17 mouse cellular contexts compared by ENCODE assay signal in genomic region chr2:14237723-14238122, GRCm38 (mm10). TPM values are rescaled to one million over a fixed set of nuclear protein-coding genes. Genes with fewer than 3 reads are reported as not detected.
DNase-seq lines count a peak whose midpoint lies in the region; ATAC-seq and TF ChIP-seq lines count a peak whose summit lies in the region.
"Had no signal": no experiment of that assay in that cellular context is flagged by ENCODE, and none has a peak within 500 bp of the region (broad histone marks: within the 10 kb centered on the region; RNA-seq: fewer than 3 reads in every experiment).

No protein-coding gene starts in this region.

- no peak overlapping the region for H3K27ac ChIP-seq in lung, postnatal 0 days (ENCODE audit: low read length)
- H3K27ac ChIP-seq: heart, adult 2 months; heart, embryonic 15.5 days; hindbrain, embryonic 10.5 days; midbrain, embryonic 13.5 days; neural tube, embryonic 15.5 days had no signal

- peak; percentile 27 for DNase-seq in gastrocnemius, postnatal 10 days
- DNase-seq in gastrocnemius, postnatal 36 days = no peak
- DNase-seq in lung, postnatal 0 days (ENCODE audit: low spot score) = peak; percentile 49
- no peak for DNase-seq in lung, postnatal 25 days (ENCODE audit: low spot score)
- peak; percentile 25 for DNase-seq in brain, embryonic 14.5 days (ENCODE audit: low read depth)
- DNase-seq in gonadal fat pad, adult 2 months (ENCODE audit: low read depth) = peak; percentile 26
- DNase-seq in cerebellum, adult 11-12 months = no peak
- DNase-seq: cerebellum, adult 18-20 months; heart, adult 2 months; kidney, adult 9 months; thymus, adult 2 months had no signal

- peak; percentile 33; the same call in 1 of the 2 replicates for ATAC-seq in lung, postnatal 0 days
- ATAC-seq: midbrain, embryonic 13.5 days had no signal

- no peak for TF ChIP-seq CTCF in lung, postnatal 0 days (IDR thresholded peaks at IDR 0.05)
- no peak for TF ChIP-seq CTCF in brain, embryonic 14.5 days (IDR thresholded peaks at IDR 0.05; ENCODE audit: borderline replicate concordance, extremely low read depth, insufficient read depth, insufficient read length)

- no peak overlapping the region for H3K9ac ChIP-seq in lung, postnatal 0 days (replicated peaks; ENCODE audit: low read depth)
- H3K9ac ChIP-seq: heart, embryonic 15.5 days; midbrain, embryonic 13.5 days; neural tube, embryonic 15.5 days had no signal

- TF ChIP-seq POLR2A in brain, embryonic 14.5 days (IDR thresholded peaks at IDR 0.05; ENCODE audit: borderline replicate concordance, extremely low read depth, insufficient read depth, insufficient read length, poor library complexity, severe bottlenecking) = no peak

- H3K4me3 ChIP-seq in lung, postnatal 0 days (ENCODE audit: low read depth, low read length) = no peak overlapping the region
- H3K4me3 ChIP-seq: heart, adult 2 months; heart, embryonic 15.5 days; hindbrain, embryonic 10.5 days; midbrain, embryonic 13.5 days; myocyte; neural tube, embryonic 15.5 days had no signal

- WGBS in lung, postnatal 0 days = 35% methylated on average over 4 of the region's 4 CpGs

- H3K27me3 ChIP-seq in lung, postnatal 0 days (replicated peaks; ENCODE audit: insufficient read depth, low read length) = no peaks in the 10 kb centered on the region
- H3K27me3 ChIP-seq: heart, embryonic 15.5 days; midbrain, embryonic 13.5 days; neural tube, embryonic 15.5 days had no signal

- intact Hi-C loops in gastrocnemius, postnatal 36 days (cut with DNase I) = no loop called here

- H3K36me3 ChIP-seq in lung, postnatal 0 days (ENCODE audit: insufficient read depth, low read length) = no peaks in the 10 kb centered on the region
- H3K36me3 ChIP-seq: heart, embryonic 15.5 days; hindbrain, embryonic 10.5 days; midbrain, embryonic 13.5 days; neural tube, embryonic 15.5 days had no signal

- H3K4me2 ChIP-seq in lung, postnatal 0 days (replicated peaks; ENCODE audit: low read depth, low read length) = no peak overlapping the region
- H3K4me2 ChIP-seq: heart, embryonic 15.5 days; liver, embryonic 11.5 days; midbrain, embryonic 13.5 days; neural tube, embryonic 15.5 days had no signal

- no peak for TF ChIP-seq EP300 in lung, postnatal 0 days (IDR thresholded peaks at IDR 0.05)

- no peaks in the 10 kb centered on the region for H3K9me3 ChIP-seq in lung, postnatal 0 days (ENCODE audit: low read length)
- H3K9me3 ChIP-seq: heart, embryonic 15.5 days; hindbrain, embryonic 10.5 days; midbrain, embryonic 13.5 days; neural tube, embryonic 15.5 days had no signal

- H3K4me1 ChIP-seq in lung, postnatal 0 days (ENCODE audit: insufficient read depth, low read depth, low read length) = no peaks in the 10 kb centered on the region
- H3K4me1 ChIP-seq: midbrain, embryonic 13.5 days; neural tube, embryonic 15.5 days had no signal

RNA-seq across cellular contexts. Expression of gene Mrc1, which starts 8.5 kb away (rescaled TPM):
- total RNA-seq in gastrocnemius, postnatal 10 days (2021) = 10 to 100 TPM; 34.4 to 36.6 TPM
- total RNA-seq in gastrocnemius, postnatal 36 days (2021) = 10 to 100 TPM; 10.1 to 13.1 TPM
- 8.2 and 8.7 TPM in 2 replicates for polyA plus RNA-seq in lung, postnatal 0 days (2015; fragmentation: Nextera tagmentation; extraction: Ambion mirVana)
- polyA plus RNA-seq in brain, embryonic 14.5 days (2012; rRNA removed) = 3.2 and 5.1 TPM in 2 replicates
- 7.8 and 9.6 TPM in 2 replicates for polyA plus RNA-seq in gonadal fat pad, adult 2 months (2012; rRNA removed)

Comparison
In these comparisons a context has a peak if more than half of its experiments do, and no peak if none do; other contexts are left out.
1. DNase-seq: peak in gastrocnemius, postnatal 10 days (single experiment), lung, postnatal 0 days (single experiment), brain, embryonic 14.5 days (single experiment) and gonadal fat pad, adult 2 months (single experiment); none in gastrocnemius, postnatal 36 days (0 of 2), lung, postnatal 25 days (single experiment) and cerebellum, adult 11-12 months (single experiment).